Mouse (Mus musculus) hindbrain, embryonic 16.5 days (tissue): ENCODE data around the gene Slc30a3. TPM values are rescaled to one million over a fixed set of nuclear protein-coding genes. Genes with fewer than 3 reads are reported as not detected.

Experiments
- ATAC-seq: fragments of 200-750 bp; cut with Nextera tagmentation; 2 replicates; pipeline ENCODE4 v1.8.0; 2017; ENCODE audit warnings: moderate TSS enrichment, moderate library complexity
- H3K27ac ChIP-seq: fragments of 300-500 bp; sonication (generic); 2 replicates; pipeline ENCODE4 v1.5.1; 2014; ENCODE audit warnings: low read depth, mild to moderate bottlenecking, control low read depth, low read length, moderate library complexity
- H3K27me3 ChIP-seq: fragments of 300-500 bp; sonication (generic); replicated peaks from 2 replicates; pipeline ENCODE4 v1.6.1; 2014; ENCODE audit warnings: low read length; ENCODE audit not compliant: control insufficient read depth, insufficient read depth
- H3K36me3 ChIP-seq: fragments of 300-500 bp; sonication (generic); 2 replicates; pipeline ENCODE4 v1.6.1; 2014; ENCODE audit warnings: mild to moderate bottlenecking, low read length, moderate library complexity, mixed read lengths; ENCODE audit not compliant: control insufficient read depth, insufficient read depth
- H3K4me1 ChIP-seq: fragments of 300-500 bp; sonication (generic); 2 replicates; pipeline ENCODE4 v1.6.1; 2014; ENCODE audit warnings: low read depth, low read length; ENCODE audit not compliant: control insufficient read depth, insufficient read depth
- H3K4me2 ChIP-seq: fragments of 300-500 bp; sonication (generic); 2 replicates; pipeline ENCODE4 v1.6.1; 2014; ENCODE audit warnings: mild to moderate bottlenecking, low read length, control low read depth, moderate library complexity
- H3K4me3 ChIP-seq: fragments of 300-500 bp; sonication (generic); 2 replicates; pipeline ENCODE4 v1.5.1; 2014; ENCODE audit warnings: mild to moderate bottlenecking, low read length, control low read depth, moderate library complexity
- H3K9ac ChIP-seq: fragments of 300-500 bp; sonication (generic); 2 replicates; pipeline ENCODE4 v1.6.1; 2014; ENCODE audit warnings: low read depth, mild to moderate bottlenecking, control low read depth, low read length, moderate library complexity
- H3K9me3 ChIP-seq: fragments of 300-500 bp; sonication (generic); 2 replicates; pipeline ENCODE4 v1.6.1; 2014; ENCODE audit warnings: mild to moderate bottlenecking, low read length, moderate library complexity; ENCODE audit not compliant: control insufficient read depth
- WGBS: fragments of 180-500 bp; shearing (Covaris S2); extraction: QIAGEN DNeasy Blood & Tissue Kit; methylation state at CpG from one replicate; pipeline ENCODE4 v1.1.7; 2014; 5-methylcytosine and 5-hydroxymethylcytosine counted together
- polyA plus RNA-seq: library from polyadenylated mRNA; unstranded; fragments of >200 nt; fragmentation: Nextera tagmentation; extraction: Ambion mirVana; gene quantifications from 2 replicates; pipeline ENCODE4 v1.2.1, GENCODE M21; 2015

Slc30a3 gene
- polyA plus RNA-seq, 1 experiment from 2014 or later, result 52.7 TPM

- no peaks in the 10 kb centered on the region for H3K4me1 ChIP-seq
- ATAC-seq, result 0 out of 2 replicates have a peak, but pooled peaks have one; percentile 4
Measured at GRCm38 (mm10) chr5:31082355-31082754, 25.7 kb downstream of the Slc30a3 start.

GRCm38 (mm10) chr5:31081386-31081785, 26.7 kb downstream of the Slc30a3 start:
- no peak overlapping the region for H3K9ac ChIP-seq
- H3K27me3 ChIP-seq, result no peaks in the 10 kb centered on the region
- no peaks in the 10 kb centered on the region for H3K9me3 ChIP-seq
- H3K4me2 ChIP-seq, result no peak overlapping the region
- WGBS, result 64% methylated on average over 3 of the region's 3 CpGs
- no peak for ATAC-seq
- H3K4me1 ChIP-seq, result no peaks in the 10 kb centered on the region
- H3K4me3 ChIP-seq, result no peak overlapping the region
- peaks cover 16% of the 10 kb centered on the region for H3K36me3 ChIP-seq
- H3K27ac ChIP-seq, result no peak overlapping the region

More at GRCm38 (mm10) chr5:31082355-31082754, 25.7 kb downstream of the Slc30a3 start:
- WGBS, result 5% methylated on average over 5 of the region's 5 CpGs
- no peaks in the 10 kb centered on the region for H3K27me3 ChIP-seq
- H3K9me3 ChIP-seq, result no peaks in the 10 kb centered on the region
- H3K27ac ChIP-seq, result no peak overlapping the region
- no peak overlapping the region for H3K4me3 ChIP-seq
- H3K36me3 ChIP-seq, result peaks cover 14% of the 10 kb centered on the region
- H3K9ac ChIP-seq, result no peak overlapping the region
- no peak overlapping the region for H3K4me2 ChIP-seq

GRCm38 (mm10) chr5:31080795-31081164, 27.3 kb downstream of the Slc30a3 start:
- Histone ChIP-seq H3K9me3 (no peaks in the 10 kb centered on the region), H3K36me3 (peaks cover 19% of the 10 kb centered on the region), H3K27me3 (no peaks in the 10 kb centered on the region), H3K4me3 (no peak overlapping the region), H3K9ac (no peak overlapping the region), H3K27ac (no peak overlapping the region), H3K4me1 (no peaks in the 10 kb centered on the region), H3K4me2 (no peak overlapping the region)
- 71% methylated on average over 3 of the region's 3 CpGs for WGBS
- ATAC-seq, result no peak

- no peaks in the 10 kb centered on the region for H3K27me3 ChIP-seq
- H3K4me1 ChIP-seq, result no peaks in the 10 kb centered on the region
- ATAC-seq, result no peak
- 81% methylated on average over 13 of the region's 13 CpGs for WGBS
- no peaks in the 10 kb centered on the region for H3K9me3 ChIP-seq
- no peak overlapping the region for H3K9ac ChIP-seq
- H3K36me3 ChIP-seq, result peaks cover 24% of the 10 kb centered on the region
- H3K27ac ChIP-seq, result no peak overlapping the region
- H3K4me2 ChIP-seq, result no peak overlapping the region
- H3K4me3 ChIP-seq, result no peak overlapping the region
Measured at GRCm38 (mm10) chr5:31080059-31080794, 27.8 kb downstream of the Slc30a3 start.

GRCm38 (mm10) chr5:31076346-31076745, 31.7 kb downstream of the Slc30a3 start:
- H3K27me3 ChIP-seq, result no peaks in the 10 kb centered on the region
- no peak overlapping the region for H3K9ac ChIP-seq
- H3K27ac ChIP-seq, result no peak overlapping the region
- peaks cover 54% of the 10 kb centered on the region for H3K36me3 ChIP-seq
- no peaks in the 10 kb centered on the region for H3K9me3 ChIP-seq
- H3K4me3 ChIP-seq, result no peak overlapping the region
- no peak for ATAC-seq
- WGBS, result 88% methylated on average over 13 of the region's 13 CpGs
- no peaks in the 10 kb centered on the region for H3K4me1 ChIP-seq
- no peak overlapping the region for H3K4me2 ChIP-seq

GRCm38 (mm10) chr5:31073176-31073575, 34.9 kb downstream of the Slc30a3 start:
- Histone ChIP-seq H3K4me3 (no peak overlapping the region), H3K36me3 (peaks cover 74% of the 10 kb centered on the region), H3K9ac (no peak overlapping the region), H3K4me2 (no peak overlapping the region), H3K9me3 (no peaks in the 10 kb centered on the region), H3K27me3 (no peaks in the 10 kb centered on the region), H3K4me1 (no peaks in the 10 kb centered on the region), H3K27ac (no peak overlapping the region)
- ATAC-seq, result no peak
- WGBS, result 95% methylated on average over 12 of the region's 12 CpGs

GRCm38 (mm10) chr5:31071821-31072220, 36.2 kb downstream of the Slc30a3 start:
- Histone ChIP-seq H3K27me3 (no peaks in the 10 kb centered on the region), H3K4me2 (no peak overlapping the region), H3K36me3 (peaks cover 76% of the 10 kb centered on the region), H3K9ac (no peak overlapping the region), H3K4me3 (no peak overlapping the region), H3K4me1 (no peaks in the 10 kb centered on the region), H3K9me3 (no peaks in the 10 kb centered on the region), H3K27ac (no peak overlapping the region)
- no peak for ATAC-seq
- 96% methylated on average over 11 of the region's 11 CpGs for WGBS

- 67% methylated on average over 2 of the region's 2 CpGs for WGBS
- H3K4me3 ChIP-seq, result no peak overlapping the region
Measured at GRCm38 (mm10) chr5:31071059-31071458, 37.0 kb downstream of the Slc30a3 start.

GRCm38 (mm10) chr5:31069810-31070209, 38.2 kb downstream of the Slc30a3 start:
- H3K27ac ChIP-seq, result no peak overlapping the region
- no peak for ATAC-seq
- H3K4me2 ChIP-seq, result no peak overlapping the region
- H3K4me3 ChIP-seq, result no peak overlapping the region
- 98% methylated on average over 3 of the region's 3 CpGs for WGBS
- peaks cover 66% of the 10 kb centered on the region for H3K36me3 ChIP-seq
- no peaks in the 10 kb centered on the region for H3K9me3 ChIP-seq
- H3K27me3 ChIP-seq, result no peaks in the 10 kb centered on the region
- H3K9ac ChIP-seq, result no peak overlapping the region
- H3K4me1 ChIP-seq, result no peaks in the 10 kb centered on the region

More at GRCm38 (mm10) chr5:31071059-31071458, 37.0 kb downstream of the Slc30a3 start:
- no peak for ATAC-seq
- H3K9me3 ChIP-seq, result no peaks in the 10 kb centered on the region
- H3K27me3 ChIP-seq, result no peaks in the 10 kb centered on the region
- no peak overlapping the region for H3K9ac ChIP-seq
- peaks cover 74% of the 10 kb centered on the region for H3K36me3 ChIP-seq
- no peak overlapping the region for H3K4me2 ChIP-seq
- no peaks in the 10 kb centered on the region for H3K4me1 ChIP-seq
- H3K27ac ChIP-seq, result no peak overlapping the region
